Mouse (Mus musculus) left cerebral cortex, postnatal 10 days (tissue): ENCODE results near the gene Kcnq1. TPM values are rescaled to one million over a fixed set of nuclear protein-coding genes. Genes with fewer than 3 reads are reported as not detected.

ENCODE experiments used
- DNase-seq, 2 experiments: peaks; one replicate each; pipeline ENCODE4 v3.0.0; 2021 to 2022; ENCODE audit warnings: low spot score in 2 of 2, mixed read lengths in 1 of 2; ENCODE audit errors: extremely low spot score in 1 of 2
- intact Hi-C: fragments of 180-260 bp; cut with DNase I; formaldehyde crosslinking; loops from one replicate; pipeline ENCODE4 v1.15.1; 2025
- total RNA-seq, 2 experiments: library from RNA; stranded (reverse); gene quantifications; 2 replicates each; pipeline ENCODE4 v1.2.3; 2021

The Kcnq1 gene
- total RNA-seq, 2 experiments from 2014 or later, result 1.4 to 2.1 TPM

DNA sequence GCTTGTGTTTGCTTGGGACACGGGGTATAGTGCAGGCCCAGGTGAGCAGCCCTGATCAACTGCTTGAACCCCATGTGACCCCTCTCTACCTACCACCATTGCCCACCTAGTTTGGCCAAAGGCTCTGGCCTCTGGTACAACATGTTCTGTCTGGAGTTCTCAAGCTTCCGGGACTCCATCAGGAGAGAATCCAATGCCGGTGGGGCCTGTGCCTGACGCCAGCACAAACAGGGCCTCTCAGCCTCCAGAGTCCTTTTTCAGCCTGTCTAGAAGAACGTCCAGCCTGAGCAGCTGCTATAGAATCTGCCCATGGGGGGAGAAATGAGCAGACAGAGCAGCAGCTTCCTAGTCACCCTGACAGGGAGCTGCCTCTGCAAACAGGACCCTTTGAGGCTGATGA lies 311.7 kb downstream of the Kcnq1 start:
- no peak for DNase-seq
- intact Hi-C loops, result no loop called here

DNA sequence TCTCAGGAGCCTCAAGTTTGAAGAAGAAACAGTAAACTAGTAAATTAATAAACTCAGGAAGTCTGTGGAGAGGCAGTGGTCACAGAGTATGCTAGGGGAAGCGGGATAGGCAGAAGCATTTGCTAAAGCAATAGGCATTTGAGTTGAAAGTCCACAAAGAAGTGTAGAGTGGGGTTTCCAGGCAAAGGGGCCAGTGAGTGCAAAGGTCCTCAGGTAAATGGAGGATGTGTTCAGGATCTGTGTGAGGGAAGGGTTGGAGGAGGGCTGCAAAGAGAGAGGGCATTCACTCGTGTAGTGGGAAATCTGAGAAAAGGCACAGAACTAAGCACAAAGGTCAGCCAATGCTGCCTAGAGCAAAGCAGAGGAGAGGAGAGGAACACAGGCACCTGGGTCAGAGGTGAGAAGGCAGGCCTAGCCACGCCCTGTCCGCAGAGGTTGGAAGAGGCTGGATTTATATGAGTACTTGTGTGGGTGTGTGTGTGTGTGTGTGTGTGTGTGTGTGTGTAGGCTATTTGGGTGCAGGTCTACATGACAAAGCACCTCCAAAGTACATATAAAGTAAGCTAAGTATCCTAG lies 313.5 kb downstream of the Kcnq1 start:
- intact Hi-C loops, result no loop called here
- no peak for DNase-seq

DNA sequence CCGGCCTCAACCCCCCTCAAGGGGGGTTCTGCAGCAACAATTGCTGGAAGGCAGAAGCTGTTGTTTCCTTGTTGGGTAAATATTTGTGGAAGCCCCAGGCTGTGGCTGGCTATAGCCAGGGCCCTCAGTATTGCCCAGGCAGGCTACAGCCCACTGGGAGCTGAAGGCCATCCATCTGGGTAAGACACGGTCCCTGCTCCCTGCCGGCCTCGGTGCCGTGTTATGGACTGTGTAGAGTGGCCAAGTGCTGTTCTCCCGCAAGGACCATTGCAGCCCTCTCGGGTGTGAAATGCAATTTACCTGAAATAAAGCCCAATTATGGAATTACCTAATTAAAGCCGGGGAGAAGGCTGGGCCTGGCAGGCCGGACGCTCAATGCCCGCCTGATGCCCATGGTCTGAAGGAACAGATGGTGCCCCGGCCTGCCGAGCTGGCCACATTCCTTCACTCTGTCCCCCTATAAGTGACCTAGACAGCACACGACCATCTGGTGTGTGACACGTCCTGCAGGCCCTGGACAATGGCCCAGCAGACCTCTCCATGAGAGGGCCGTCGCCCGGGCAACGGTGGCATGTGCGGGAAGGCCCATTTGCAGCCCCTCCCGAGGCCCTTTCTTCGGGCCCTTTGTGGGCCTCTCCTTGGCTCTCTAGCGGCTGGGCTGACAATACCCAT lies 322.1 kb downstream of the Kcnq1 start:
- intact Hi-C loops, result no loop called here
- peak in 1 of 2 experiments; percentile 64 for DNase-seq

DNA sequence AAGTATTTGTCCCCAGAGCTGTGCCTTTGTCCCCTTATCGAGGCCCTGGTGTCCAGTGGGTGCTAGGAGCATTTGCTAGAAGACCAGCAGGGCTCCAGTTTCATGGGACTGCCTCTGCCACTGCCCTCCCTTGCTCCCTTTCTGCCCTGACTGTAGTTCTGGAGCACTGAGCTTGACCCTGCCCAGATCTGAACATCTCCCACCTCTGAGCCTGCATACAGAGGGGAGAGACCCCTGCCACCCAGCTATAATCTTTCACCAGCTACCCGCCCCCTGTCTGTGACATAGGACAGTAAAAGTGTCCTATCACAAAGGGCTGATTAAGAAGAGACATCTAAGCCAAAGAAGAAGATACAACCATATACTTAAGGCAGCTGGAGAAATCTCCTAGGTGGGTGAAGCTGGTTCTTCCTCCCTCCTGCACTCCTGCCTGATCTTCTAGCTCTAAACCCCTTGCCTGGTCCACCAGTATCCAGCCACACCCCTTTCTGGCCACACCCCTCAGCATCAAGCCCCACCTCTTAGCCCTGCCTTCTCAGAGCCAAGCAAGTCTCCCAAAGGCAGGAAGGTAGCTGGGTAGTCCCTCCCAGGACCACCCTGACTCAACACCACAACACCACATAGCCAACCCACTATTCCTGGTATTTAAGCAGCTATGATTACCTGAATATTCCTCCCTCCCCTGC lies 322.8 kb downstream of the Kcnq1 start:
- DNase-seq, result no peak
- intact Hi-C loops, result no loop called here

DNA sequence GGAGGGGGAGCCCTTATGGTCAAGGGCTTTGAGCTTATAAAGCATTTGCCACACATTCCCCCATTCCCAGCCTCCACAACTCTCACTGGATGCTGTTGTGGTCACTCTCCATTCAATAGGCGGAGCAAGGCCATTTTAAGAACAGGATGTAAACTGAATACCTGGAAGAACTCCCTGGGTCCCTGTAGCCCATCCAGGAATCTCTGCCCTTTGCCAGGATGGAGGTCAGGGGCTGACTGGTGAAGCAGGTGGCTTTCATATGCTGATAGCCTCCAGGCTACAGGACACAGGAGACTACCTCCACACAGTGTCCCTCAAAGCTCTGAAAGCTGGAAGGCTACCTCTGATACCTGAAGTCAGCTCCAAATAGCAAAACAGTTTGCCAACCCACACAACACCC lies 326.5 kb downstream of the Kcnq1 start:
- no peak for DNase-seq
- intact Hi-C loops, result no loop called here

DNA sequence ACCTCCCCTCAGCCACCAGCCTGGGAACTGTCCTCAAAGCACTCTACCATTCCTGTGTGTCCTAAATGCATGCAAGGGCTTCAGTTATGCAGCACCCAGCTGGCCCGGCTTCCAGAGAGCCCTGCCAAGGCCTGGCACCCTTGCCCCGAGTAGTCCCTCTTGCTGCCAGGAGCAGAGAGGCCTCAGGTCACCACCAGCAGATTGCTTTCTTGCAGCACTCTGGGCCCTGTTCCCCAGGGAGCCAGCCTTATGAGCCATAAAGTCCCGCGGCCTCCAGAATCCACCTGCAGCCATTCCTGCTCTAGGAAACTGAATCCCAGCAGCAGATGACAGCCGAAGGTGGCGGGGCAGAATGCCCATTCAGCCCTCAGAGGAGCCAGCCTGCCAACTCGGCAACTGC lies 327.2 kb downstream of the Kcnq1 start:
- intact Hi-C loops, result no loop called here
- peak in 1 of 2 experiments; percentile 36 for DNase-seq

DNA sequence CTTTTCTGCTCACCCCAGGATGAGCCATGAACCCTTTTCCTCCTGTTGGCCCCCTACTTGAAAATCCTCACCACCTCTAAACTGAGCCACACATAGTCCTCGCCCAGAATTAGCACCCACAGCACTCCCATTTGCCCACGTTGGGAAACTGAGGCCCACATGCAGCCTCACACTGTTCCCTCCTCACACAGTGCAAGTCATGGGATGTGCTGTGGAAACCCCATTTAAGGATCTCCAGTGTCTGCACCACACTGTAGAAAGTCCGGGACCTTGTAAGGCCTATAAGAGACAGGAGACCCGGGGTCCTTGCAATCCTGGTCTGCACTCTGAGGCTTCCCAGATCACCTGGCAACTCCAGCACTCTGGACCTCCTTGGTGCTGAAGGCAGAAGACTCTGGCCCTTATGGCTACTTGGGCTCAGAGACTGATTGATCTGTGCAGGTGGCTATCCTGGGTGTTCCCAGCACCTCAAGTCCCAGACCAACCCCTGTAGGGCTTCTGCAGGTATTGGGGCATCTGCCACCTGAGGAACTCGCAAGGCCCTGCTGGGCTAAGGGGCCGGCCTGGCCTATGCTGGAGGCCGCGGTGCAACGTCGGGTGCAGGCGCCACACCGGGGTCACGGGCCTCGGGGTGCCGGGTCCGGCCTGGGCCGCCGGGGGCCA lies 331.2 kb downstream of the Kcnq1 start:
- no peak for DNase-seq
- intact Hi-C loops, result no loop called here

DNA sequence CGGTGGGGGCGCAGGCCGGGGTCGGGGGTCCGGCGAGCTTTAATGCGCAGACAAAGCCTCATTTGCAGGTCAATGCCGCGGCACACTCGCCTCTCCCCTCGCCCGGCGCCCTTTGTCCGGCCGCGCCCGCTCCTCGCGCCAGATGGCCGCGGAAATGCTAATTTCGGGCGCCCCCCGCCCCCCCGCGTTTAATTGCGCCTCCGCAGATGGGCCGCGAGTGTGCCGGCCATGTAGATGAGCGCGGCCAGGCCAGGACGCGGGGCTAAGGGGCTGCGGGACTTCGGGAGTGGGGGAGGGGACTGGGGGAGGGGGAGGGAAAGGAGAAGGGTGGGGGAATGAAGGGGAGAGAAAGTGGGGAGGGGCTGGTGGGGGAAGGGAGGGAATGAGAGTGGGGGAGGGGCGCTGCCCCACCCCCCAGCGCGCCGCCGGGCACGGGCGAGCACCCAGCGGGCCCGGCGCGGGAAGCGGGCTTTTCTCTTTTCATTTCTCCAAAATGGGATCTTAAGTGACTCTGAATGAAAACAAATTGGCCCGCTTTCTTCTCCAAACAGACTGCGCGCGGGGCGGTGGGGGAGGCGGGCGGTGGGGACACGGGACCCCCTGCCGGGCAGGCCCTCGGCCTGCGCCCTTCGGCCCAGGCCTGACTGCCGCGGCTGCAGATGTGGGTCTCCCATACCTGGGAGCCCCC lies 331.9 kb downstream of the Kcnq1 start:
- DNase-seq, result peak in 1 of 2 experiments; percentile 50
- intact Hi-C loops, result no loop called here

DNA sequence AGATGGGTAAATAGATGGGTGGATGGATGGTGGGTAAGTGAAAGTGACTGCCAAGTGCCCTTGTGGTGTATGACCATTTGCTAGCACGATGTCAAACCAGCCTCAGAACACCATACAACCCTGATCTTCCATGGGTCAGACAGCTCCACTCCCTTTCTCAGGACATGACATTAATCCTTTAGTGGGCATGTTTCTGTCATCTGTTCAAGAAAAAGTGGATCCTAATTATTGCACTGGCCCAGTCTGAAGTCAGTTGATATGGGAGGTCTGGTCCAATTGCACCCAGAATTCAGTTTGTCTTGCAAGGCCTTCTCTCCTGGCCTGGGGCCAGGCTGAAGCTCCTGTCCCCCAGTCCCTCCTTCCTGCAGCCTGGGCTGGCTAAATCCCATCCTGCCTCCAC lies 332.8 kb downstream of the Kcnq1 start:
- intact Hi-C loops, result no loop called here
- DNase-seq, result no peak

DNA sequence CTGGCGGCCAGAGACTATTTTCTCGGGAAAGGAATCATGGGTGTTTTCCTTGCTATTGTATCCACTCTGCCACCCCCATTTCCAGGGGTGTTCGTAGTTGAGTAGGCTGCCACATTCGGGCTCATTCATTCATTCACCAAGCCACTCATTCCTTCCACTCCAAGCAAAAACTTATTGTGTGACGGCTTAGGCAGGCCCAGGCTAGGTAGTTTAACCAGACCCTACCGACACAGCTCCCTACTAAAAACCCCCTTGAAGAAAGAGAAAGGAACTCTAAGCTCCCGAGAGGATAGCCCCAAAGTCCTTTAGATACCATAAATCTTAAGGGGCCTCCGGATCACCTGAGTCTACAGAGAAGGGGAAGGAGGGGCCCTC lies 338.4 kb downstream of the Kcnq1 start:
- DNase-seq, result no peak

DNA sequence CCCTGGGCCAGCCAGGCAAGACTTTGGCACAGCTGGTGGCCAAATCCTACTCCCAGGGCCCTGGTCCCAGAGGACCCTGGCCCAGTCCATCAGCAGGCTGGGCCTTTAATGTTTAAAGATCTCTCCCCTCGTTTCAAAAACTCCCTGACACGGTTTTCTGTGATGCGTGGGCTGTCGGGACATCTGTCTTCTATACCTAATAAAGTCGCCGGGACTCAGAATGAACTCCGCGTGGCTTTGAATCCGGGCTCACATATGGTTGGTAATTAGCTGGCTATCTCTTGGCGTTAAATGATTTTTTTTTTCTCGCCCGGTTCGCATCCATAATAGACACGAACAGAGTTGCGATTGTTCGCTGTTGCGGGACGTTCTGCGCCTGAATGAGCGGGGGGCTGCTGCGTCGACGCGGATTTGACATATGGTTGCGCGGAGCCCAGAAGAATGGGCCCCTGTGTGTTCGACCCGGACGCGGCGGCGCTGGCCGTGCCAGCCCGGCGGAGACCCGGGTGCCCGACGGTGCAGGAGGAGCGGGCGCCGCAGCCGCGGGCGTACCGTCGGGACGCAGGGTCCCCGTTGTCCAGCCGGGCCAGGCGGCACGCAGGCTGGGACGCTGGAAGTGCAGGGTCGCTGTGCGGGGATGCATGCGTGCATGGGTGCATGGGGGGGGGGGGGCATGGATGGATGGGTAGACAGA lies 338.9 kb downstream of the Kcnq1 start:
- intact Hi-C loops, result no loop called here
- DNase-seq, result no peak

More for the DNA sequence above, 338.4 kb downstream of the Kcnq1 start:
- intact Hi-C loops, result no loop called here

DNA sequence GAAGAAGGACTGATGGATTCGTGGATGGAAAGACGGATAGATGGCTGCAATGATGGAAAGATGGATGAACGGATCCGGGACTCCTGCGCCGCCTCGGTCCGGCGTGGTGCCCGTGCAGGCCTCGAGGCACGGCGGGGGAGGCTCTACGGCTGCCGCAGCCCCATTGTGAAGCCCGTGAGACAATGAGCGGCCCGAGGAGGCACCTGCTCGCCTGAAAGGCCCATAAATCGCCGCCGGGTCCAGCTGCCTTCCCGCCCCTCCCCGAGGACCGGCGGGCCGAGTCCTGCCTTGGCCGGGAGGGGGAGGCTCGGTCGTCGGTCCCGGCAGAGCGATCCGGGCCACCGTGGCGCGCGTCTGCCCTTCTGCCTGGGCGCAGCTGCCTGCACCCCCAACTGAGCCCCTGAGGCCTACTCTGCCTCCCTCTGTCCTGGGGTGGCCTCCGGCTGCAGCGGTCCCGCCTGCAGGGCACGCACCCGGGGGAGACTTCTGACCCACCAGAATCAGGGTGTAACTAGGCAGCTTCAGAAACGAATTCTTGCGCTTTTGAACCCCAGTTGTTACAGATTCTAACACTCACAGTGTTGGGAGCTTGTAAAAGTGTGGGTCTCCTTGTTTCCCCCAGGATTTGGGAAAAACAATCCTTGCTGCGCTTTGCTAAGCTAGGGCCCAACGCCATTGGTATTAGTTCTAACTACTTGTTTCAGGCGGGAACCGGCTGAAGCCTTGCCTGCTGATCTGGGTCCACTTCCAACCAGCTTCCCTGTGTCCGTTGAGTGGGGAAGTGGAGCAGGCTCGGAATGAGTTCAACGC lies 339.7 kb downstream of the Kcnq1 start:
- peak in 1 of 2 experiments; percentile 41 for DNase-seq
- intact Hi-C loops, result no loop called here

DNA sequence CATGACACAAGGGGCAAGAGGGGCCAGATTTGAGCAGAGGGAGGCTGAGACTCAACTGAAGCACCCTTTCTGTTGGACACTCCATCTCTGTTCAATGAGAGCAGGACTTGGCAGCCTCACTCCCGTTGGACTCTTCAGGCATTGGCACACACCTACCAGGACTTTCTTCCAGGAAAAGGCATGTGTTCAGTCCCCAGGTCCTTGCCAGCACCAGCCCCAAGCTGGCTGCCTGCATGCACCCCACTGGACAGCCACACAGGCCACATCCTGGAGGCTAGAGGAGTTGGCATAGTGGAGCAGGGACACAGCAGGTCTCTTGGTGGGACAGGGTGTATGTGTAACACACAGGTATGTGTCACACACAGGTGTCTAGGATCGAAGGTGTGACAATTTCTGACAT lies 341.0 kb downstream of the Kcnq1 start:
- no peak for DNase-seq
- intact Hi-C loops, result no loop called here

DNA sequence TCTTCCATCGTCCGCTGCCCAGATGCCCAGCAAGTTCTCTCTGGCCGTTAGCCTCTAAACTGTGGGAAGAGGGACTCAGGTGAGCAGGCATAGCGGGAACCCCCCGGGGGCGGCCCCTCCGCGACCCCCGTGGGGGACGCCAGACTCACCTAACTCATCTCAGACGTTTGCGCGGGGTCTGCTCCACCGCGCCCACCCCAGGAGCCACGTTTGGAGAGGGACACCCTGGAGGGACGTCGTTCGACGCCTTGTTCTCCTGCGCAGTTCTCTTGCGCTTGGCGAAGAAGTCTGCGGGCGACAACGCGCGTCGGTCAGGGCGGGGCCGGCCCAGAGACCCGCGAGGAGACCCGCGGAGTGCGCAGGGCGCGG lies 352.8 kb downstream of the Kcnq1 start:
- no peak for DNase-seq
- intact Hi-C loops, result no loop called here

DNA sequence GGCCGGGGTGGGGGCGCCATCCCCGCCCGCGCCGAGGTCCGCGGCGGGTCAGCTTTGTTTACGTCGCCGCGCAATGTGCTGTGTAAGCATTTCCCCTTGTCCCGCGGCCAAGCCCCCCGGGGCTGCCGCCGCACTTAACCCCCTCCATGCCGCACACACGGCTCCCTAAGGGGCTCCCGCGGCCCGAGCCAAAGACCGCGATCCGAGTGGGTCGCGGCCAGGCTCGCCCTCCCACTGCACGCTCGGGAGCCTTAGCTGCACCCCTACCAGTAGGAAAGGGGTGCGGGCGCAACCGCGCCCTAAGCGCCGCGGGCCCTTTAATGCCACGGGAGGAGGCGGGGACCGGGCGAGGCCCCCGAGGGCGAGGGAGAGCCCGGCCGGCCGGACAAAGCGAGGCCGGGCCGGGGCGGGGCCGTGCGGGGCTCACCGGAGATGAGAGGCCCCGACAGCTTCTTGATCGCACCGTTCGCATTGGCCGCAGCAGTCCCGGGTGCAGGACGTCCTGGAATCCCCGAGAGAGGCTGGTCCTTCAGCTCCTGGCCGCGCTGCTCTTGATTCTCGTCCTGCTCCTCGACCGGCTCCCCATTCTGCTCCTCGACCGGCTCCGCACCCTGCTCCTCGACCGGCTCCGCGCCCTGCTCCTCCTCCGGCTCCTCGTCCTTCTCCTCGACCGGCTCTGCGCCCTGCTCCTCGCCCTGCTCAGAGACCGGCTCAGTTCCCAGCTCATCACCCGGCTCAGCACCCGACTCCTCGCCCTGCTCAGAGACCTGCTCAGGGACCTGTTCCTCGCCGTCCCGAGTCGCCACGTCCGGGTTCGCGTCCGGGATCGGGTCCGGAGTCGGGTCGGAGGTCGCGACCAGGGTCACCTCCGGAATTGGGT lies 353.4 kb downstream of the Kcnq1 start:
- intact Hi-C loops, result loop anchor here (5.0 kb wide), 1 partner anchor 162 kb away; no protein-coding TSS in a partner anchor

DNA sequence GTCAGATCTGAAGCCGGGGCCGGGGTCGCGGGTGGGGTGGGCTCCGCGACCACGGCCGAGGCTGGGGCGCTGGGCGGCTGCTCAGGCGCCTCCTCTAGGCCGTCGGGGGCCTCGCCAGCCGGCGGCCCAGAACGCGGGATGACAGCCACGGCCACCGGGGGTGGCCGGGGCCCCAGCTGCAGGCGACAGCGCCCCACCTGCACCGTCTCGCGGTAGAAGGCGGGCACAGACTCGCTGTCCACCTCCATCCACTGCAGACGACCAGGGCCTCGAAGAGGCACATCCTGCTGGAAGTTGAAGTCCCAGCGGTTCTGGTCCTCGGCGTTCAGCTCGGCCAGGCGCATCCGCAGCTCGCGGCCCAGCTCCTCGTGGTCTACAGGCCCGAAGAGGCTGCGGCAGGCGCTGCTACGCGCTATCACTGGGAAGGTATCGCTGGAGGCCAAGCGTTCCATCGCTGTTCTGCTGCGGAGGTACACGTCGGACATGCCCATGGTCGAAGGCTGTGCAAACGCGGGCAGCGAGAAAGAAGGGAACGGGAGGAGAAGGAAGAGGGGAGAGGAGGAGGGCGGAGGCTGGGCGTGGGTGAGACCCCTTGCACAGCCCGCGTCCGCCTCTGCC lies 354.2 kb downstream of the Kcnq1 start:
- no peak for DNase-seq
- intact Hi-C loops, result loop anchor here (5.0 kb wide), 1 partner anchor 163 kb away; no protein-coding TSS in a partner anchor

More for the DNA sequence above, 353.4 kb downstream of the Kcnq1 start:
- peak in 1 of 2 experiments; percentile 81 for DNase-seq
